Mouse (Mus musculus): Measurements from ENCODE around the gene Pum2. TPM values are rescaled to one million over a fixed set of nuclear protein-coding genes. Genes with fewer than 3 reads are reported as not detected.

Pum2 gene
- polyA plus RNA-seq, 1 experiment from 2014 or later: 43.0 TPM

DNA sequence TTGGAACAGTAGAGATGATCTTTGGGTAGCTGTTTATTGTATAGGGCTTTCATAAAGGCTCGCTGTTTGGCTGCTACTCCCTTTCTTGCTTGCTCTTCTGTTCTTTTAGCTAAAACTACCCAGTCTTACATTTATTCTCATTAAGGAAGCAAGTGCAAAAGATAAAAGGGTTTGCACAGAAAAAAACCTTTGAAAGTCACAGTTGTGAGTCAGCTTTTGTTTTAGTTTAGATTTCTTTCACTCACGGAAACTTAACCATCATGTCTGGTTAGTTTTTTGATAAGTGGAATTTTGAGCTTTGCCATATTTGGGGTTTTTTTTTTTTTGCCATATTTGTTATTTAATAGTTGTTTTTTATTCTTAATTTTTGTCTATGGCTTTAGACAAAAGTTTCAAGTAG lies 38.7 kb downstream of the Pum2 start:
- ATAC-seq (ENCODE audit: insufficient number of reproducible peaks, low FRiP score, low TSS enrichment, low read depth): no peak
- Histone ChIP-seq H3K27me3 (no peaks in the 10 kb centered on the region), H3K27ac (no peak overlapping the region), H3K36me3 (peaks cover 17% of the 10 kb centered on the region; the same call in 1 of the 2 replicates), H3K4me1 (no peaks in the 10 kb centered on the region), H3K4me2 (no peak overlapping the region), H3K4me3 (no peak overlapping the region), H3K9ac (no peak overlapping the region), H3K9me3 (no peaks in the 10 kb centered on the region)
- 85% methylated on average over 2 of the region's 2 CpGs for WGBS

DNA sequence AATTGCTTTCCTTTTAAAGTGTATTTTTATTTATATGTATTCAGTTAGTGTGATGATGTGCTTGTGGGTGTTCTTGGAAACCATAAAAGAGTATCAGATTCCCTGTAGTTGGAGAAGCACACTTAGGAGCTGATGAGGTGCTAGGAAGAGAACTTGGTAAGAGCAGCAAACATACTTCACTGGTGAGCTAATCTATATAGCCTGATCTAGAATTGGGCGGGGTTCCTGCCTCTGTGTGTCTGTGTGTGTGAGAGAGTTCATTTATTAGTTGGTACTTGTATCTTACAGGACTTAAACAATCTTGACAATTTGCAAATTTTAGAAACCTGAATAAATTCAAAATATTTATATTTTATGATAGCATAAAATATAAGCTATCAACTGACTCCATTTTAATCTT lies 42.2 kb downstream of the Pum2 start:
- Histone ChIP-seq H3K4me3 (no peak overlapping the region), H3K4me1 (no peaks in the 10 kb centered on the region), H3K27me3 (no peaks in the 10 kb centered on the region), H3K9me3 (no peaks in the 10 kb centered on the region), H3K4me2 (no peak overlapping the region), H3K36me3 (peaks cover 8% of the 10 kb centered on the region; the same call in 1 of the 2 replicates), H3K27ac (no peak overlapping the region), H3K9ac (no peak overlapping the region)
- ATAC-seq (ENCODE audit: insufficient number of reproducible peaks, low FRiP score, low TSS enrichment, low read depth): no peak
- 94% methylated on average over 1 of the region's 1 CpGs for WGBS

DNA sequence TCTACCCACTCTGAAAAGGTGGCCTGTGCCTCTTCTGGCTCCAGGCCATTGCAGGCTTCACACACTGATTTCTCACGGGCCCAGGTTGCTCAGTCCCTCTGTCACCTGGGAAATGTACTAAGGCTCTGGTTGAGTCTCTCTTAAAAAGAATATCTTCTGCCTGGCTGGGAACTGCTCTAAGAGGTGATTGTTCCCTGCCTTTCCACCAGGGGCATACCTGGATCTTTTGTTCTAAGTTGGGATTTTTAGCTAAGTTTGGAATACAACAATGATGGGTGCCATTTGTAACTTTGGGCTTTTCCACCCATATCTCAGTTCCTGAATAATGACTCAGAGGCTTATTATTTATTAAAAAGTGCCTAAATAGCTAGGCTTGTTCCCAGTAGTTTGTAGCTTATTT lies 53.0 kb downstream of the Pum2 start:
- WGBS: 70% methylated on average over 1 of the region's 1 CpGs
- Histone ChIP-seq H3K9ac (no peak overlapping the region), H3K4me3 (no peak overlapping the region), H3K27me3 (no peaks in the 10 kb centered on the region), H3K4me1 (0 out of 2 replicates have a peak, but pooled peaks cover 5% of the 10 kb centered on the region), H3K9me3 (no peaks in the 10 kb centered on the region), H3K27ac (no peak overlapping the region), H3K36me3 (peaks cover 36% of the 10 kb centered on the region), H3K4me2 (no peak overlapping the region)
- no peak for ATAC-seq (ENCODE audit: insufficient number of reproducible peaks, low FRiP score, low TSS enrichment, low read depth)

DNA sequence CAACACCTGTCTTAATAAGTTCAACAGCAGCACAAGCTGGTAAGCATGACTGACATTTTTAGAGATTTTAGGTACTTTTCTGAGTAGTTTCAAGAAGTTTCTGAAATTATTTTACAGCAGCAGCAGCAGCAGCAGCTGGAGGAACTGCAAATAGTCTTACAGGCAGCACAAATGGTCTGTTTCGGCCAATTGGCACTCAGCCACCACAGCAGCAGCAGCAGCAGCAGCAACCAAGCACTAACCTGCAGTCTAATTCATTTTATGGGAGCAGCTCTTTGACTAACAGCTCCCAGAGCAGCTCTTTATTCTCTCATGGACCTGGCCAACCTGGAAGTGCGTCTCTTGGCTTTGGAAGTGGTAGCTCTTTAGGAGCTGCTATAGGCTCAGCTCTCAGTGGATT lies 54.8 kb downstream of the Pum2 start:
- Histone ChIP-seq H3K36me3 (peaks cover 31% of the 10 kb centered on the region), H3K4me1 (0 out of 2 replicates have a peak, but pooled peaks cover 5% of the 10 kb centered on the region), H3K9me3 (no peaks in the 10 kb centered on the region), H3K4me2 (no peak overlapping the region), H3K27me3 (no peaks in the 10 kb centered on the region), H3K4me3 (no peak overlapping the region), H3K9ac (no peak overlapping the region), H3K27ac (no peak overlapping the region)
- 48% methylated on average over 2 of the region's 2 CpGs for WGBS
- ATAC-seq (ENCODE audit: insufficient number of reproducible peaks, low FRiP score, low TSS enrichment, low read depth): no peak

DNA sequence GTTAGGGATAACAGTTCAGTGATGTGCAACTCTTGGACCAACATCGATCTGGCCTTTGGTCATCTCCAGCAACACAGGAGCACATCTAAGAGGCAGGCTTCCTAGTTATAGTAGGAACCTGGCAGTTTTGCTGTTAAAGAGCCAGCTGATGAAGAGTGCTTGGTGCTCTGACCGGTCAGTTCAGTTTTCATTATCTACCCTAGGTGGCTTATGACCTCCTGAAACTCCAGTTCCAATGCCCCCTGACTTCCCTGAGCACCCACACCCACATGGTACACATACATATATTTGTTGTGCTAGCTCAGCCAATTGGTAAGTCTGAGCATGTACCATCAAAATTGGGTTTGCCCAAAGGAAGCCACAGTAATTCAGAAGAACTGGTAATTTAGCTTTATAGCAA lies 79.7 kb downstream of the Pum2 start:
- Histone ChIP-seq H3K4me3 (no peak overlapping the region), H3K4me1 (no peaks in the 10 kb centered on the region), H3K9me3 (peaks cover 10% of the 10 kb centered on the region; the same call in 1 of the 2 replicates), H3K9ac (no peak overlapping the region), H3K36me3 (peaks cover 73% of the 10 kb centered on the region), H3K27ac (no peak overlapping the region), H3K4me2 (no peak overlapping the region), H3K27me3 (no peaks in the 10 kb centered on the region)
- ATAC-seq (ENCODE audit: insufficient number of reproducible peaks, low FRiP score, low TSS enrichment, low read depth): no peak
- 95% methylated on average over 2 of the region's 2 CpGs for WGBS

DNA sequence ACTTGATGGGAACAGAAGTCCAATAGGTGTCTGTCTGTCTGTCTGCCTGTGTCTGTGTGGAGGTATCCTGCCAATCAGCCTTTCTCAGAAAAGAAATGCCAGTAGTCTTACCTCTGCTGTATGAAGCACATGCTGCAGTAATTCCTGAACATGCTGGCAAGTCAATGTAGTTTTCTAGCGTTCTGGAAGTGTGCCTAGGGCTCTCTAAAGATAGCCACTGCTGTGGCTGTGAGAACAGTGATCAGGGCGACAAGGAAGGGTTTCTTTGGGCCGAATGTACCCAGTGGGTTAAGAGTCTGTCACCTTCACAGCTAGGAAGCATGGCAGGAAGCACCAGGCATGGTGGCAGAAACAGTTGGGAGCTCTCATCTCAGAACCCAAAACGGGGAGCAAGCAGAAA lies 80.2 kb downstream of the Pum2 start:
- Histone ChIP-seq H3K27me3 (no peaks in the 10 kb centered on the region), H3K4me2 (no peak overlapping the region), H3K36me3 (peaks cover 69% of the 10 kb centered on the region), H3K9ac (no peak overlapping the region), H3K4me3 (no peak overlapping the region), H3K27ac (no peak overlapping the region), H3K4me1 (no peaks in the 10 kb centered on the region), H3K9me3 (peaks cover 10% of the 10 kb centered on the region; the same call in 1 of the 2 replicates)
- ATAC-seq (ENCODE audit: insufficient number of reproducible peaks, low FRiP score, low TSS enrichment, low read depth): no peak
- WGBS: 84% methylated on average over 4 of the region's 4 CpGs

DNA sequence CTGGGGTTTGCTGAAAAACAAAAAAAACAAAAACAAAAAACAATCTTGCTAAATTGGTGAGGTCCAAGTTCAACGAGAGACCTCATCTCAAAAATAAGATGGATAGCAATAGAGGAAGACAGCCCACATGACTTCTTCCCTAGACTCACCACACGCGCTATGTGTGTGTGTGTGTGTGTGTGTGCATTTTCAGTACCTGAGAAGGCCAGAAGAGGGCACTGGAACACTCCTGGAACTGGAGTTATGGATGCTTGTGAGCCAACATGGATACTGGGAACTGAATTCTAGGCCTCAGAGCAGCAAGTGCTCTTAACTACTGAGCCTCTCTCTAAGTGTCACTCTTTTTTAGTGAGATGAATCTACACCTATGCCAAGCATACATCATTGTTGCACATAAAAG lies 84.1 kb downstream of the Pum2 start:
- Histone ChIP-seq H3K27ac (no peak overlapping the region), H3K4me2 (no peak overlapping the region), H3K4me1 (no peaks in the 10 kb centered on the region), H3K36me3 (peaks cover 47% of the 10 kb centered on the region), H3K9me3 (peaks cover 10% of the 10 kb centered on the region; the same call in 1 of the 2 replicates), H3K4me3 (no peak overlapping the region), H3K27me3 (no peaks in the 10 kb centered on the region), H3K9ac (no peak overlapping the region)
- WGBS: 98% methylated on average over 3 of the region's 3 CpGs
- ATAC-seq (ENCODE audit: insufficient number of reproducible peaks, low FRiP score, low TSS enrichment, low read depth): no peak

DNA sequence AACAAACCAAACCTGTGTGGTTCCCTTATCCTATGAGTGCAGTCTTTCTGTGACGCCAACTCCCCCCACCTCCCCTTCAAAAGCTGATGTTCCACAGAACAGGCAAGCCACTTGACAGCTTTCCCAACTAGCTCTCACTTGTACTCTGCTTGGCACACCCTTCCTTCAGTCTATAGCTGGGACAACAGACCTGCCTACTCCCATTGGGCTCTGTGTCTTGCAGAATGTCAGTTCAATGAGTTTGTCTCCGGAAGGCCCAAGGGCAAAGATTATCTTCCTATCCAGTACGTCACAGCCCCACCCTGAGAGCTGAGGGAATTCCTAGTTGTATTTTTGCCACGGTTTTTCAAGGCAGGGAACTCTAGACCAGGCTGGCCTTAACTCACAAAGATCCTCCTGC lies 85.2 kb downstream of the Pum2 start:
- Histone ChIP-seq H3K27me3 (no peaks in the 10 kb centered on the region), H3K9me3 (peaks cover 10% of the 10 kb centered on the region; the same call in 1 of the 2 replicates), H3K4me3 (no peak overlapping the region), H3K9ac (no peak overlapping the region), H3K36me3 (peaks cover 37% of the 10 kb centered on the region), H3K4me2 (no peak overlapping the region), H3K4me1 (no peaks in the 10 kb centered on the region), H3K27ac (no peak overlapping the region)
- 72% methylated on average over 4 of the region's 4 CpGs for WGBS
- no peak for ATAC-seq (ENCODE audit: insufficient number of reproducible peaks, low FRiP score, low TSS enrichment, low read depth)

DNA sequence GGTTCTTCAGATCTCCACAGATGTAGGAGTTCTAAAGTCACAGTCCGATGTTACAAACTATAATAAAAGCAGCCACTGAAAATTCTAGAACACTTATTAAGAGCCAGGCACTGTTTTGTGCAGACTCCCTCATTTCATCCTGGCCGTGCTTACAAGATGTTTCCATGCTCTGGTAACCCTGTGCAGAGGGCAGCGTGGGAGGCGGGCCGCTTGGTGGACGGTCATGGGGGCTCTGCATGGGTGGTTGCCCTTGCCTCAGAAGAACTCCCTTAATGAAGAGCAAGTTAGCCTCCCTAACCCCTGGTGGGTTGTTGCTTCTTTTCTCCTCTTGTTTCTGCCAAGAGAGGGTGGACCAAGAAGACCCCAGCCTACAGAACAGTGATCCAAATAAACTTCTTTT lies 85.8 kb downstream of the Pum2 start:
- H3K27ac ChIP-seq: no peak overlapping the region
- H3K4me1 ChIP-seq: no peaks in the 10 kb centered on the region
- no peaks in the 10 kb centered on the region for H3K27me3 ChIP-seq
- 80% methylated on average over 6 of the region's 6 CpGs for WGBS
- H3K36me3 ChIP-seq: peaks cover 31% of the 10 kb centered on the region
- no peak overlapping the region for H3K4me2 ChIP-seq
- no peak overlapping the region for H3K4me3 ChIP-seq
- ATAC-seq (ENCODE audit: insufficient number of reproducible peaks, low FRiP score, low TSS enrichment, low read depth): no peak
- H3K9me3 ChIP-seq: peaks cover 10% of the 10 kb centered on the region; the same call in 1 of the 2 replicates
- no peak overlapping the region for H3K9ac ChIP-seq

DNA sequence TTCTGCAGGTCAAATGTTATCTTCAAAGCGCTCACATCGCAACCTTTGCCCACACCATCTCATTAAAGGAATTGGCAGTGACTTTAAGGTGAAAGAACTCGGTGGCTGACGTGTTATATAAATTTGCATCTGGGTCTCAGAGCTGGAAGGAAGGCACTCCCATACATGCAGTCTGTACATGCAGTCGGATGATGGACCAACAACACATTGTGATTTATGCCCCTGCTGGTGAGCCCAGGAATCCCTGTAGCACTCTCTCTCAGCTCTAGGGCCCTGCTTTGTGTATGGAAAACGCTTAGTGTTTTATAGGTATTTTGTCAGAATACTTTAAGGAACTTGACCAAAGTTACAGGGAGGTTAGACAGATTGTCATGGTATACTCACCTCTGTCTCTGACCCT lies 86.6 kb downstream of the Pum2 start:
- ATAC-seq (ENCODE audit: insufficient number of reproducible peaks, low FRiP score, low TSS enrichment, low read depth): no peak
- no peak overlapping the region for H3K4me3 ChIP-seq
- peaks cover 24% of the 10 kb centered on the region for H3K36me3 ChIP-seq
- no peaks in the 10 kb centered on the region for H3K27me3 ChIP-seq
- H3K27ac ChIP-seq: no peak overlapping the region
- no peaks in the 10 kb centered on the region for H3K4me1 ChIP-seq
- H3K9me3 ChIP-seq: peaks cover 10% of the 10 kb centered on the region; the same call in 1 of the 2 replicates
- no peak overlapping the region for H3K9ac ChIP-seq
- WGBS: 68% methylated on average over 6 of the region's 6 CpGs
- H3K4me2 ChIP-seq: no peak overlapping the region

DNA sequence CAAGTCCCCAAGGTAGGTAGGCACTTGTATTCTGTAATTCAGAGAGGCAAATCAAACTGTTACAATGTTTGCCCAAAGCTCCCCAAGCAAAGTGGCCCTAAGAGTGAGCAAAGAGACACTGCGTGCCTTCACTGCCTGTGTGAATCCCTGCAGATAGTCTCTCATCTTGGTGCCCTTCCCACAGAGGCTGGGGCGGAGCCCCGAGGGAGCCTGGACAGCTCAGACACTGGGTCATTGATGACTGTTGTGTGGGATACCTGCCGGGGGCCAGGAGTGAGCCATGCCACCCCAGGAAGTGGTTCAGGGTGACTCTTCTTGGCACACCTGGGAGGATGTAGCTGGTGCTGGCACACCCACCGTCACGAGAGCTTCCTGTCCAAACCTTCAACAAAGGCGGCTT lies 87.1 kb downstream of the Pum2 start:
- WGBS: 69% methylated on average over 7 of the region's 7 CpGs
- no peak overlapping the region for H3K27ac ChIP-seq
- ATAC-seq (ENCODE audit: insufficient number of reproducible peaks, low FRiP score, low TSS enrichment, low read depth): no peak

DNA sequence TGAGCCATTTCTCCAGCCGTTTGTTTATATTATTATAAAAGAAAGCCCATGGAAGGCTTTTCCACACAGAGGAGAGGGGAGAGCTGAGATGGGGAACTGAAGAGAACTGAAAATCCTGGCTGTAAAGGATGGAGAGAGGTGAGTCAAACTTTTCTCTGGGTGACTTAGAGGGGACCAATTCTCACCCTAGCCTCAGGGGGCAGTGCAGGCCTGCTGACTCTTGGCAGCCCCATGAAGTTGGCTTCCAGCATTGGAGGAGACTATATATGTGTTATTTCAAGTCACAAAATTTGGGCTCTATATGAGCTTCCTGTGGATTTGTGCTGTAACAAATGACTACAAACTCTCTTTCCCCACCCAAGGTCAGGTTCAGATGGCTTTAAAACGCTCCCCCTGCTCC lies 88.7 kb downstream of the Pum2 start:
- no peaks in the 10 kb centered on the region for H3K27me3 ChIP-seq
- WGBS: 69% methylated on average over 2 of the region's 2 CpGs
- H3K9ac ChIP-seq: no peak overlapping the region
- no peak for ATAC-seq (ENCODE audit: insufficient number of reproducible peaks, low FRiP score, low TSS enrichment, low read depth)
- no peak overlapping the region for H3K4me2 ChIP-seq
- peaks cover 6% of the 10 kb centered on the region for H3K36me3 ChIP-seq
- H3K27ac ChIP-seq: no peak overlapping the region
- H3K4me3 ChIP-seq: no peak overlapping the region
- no peaks in the 10 kb centered on the region for H3K4me1 ChIP-seq
- 0 out of 2 replicates have a peak, but pooled peaks cover 4% of the 10 kb centered on the region for H3K9me3 ChIP-seq

More for the DNA sequence above, 87.1 kb downstream of the Pum2 start:
- Histone ChIP-seq H3K9me3 (peaks cover 10% of the 10 kb centered on the region; the same call in 1 of the 2 replicates), H3K4me3 (no peak overlapping the region), H3K4me1 (no peaks in the 10 kb centered on the region), H3K27me3 (no peaks in the 10 kb centered on the region), H3K4me2 (no peak overlapping the region), H3K9ac (no peak overlapping the region), H3K36me3 (peaks cover 22% of the 10 kb centered on the region)
